ENCODE assay signal across 9 mouse cellular contexts in genomic region chr5:123035564-123035963, GRCm38 (mm10). TPM values are rescaled to one million over a fixed set of nuclear protein-coding genes. Genes with fewer than 3 reads are reported as not detected.
DNase-seq lines count a peak whose midpoint lies in the region; ATAC-seq and TF ChIP-seq lines count a peak whose summit lies in the region.
"Had no signal": no experiment of that assay in that cellular context is flagged by ENCODE, and none has a peak within 500 bp of the region (broad histone marks: within the 10 kb centered on the region; RNA-seq: fewer than 3 reads in every experiment).

No protein-coding gene starts in this region.

- no peaks in the 10 kb centered on the region for H3K36me3 ChIP-seq in ES-Bruce4 (ENCODE audit: control insufficient read depth, insufficient read depth, low read length, poor library complexity, severe bottlenecking)
- peaks cover 6% of the 10 kb centered on the region; the same call in 1 of the 2 replicates for H3K36me3 ChIP-seq in liver, postnatal 0 days (replicated peaks; ENCODE audit: insufficient read depth, low read length)
- no peaks in the 10 kb centered on the region; the same call in 1 of the 2 replicates for H3K36me3 ChIP-seq in hindbrain, postnatal 0 days (ENCODE audit: insufficient read depth, low read length)
- no peaks in the 10 kb centered on the region for H3K36me3 ChIP-seq in midbrain, embryonic 15.5 days (replicated peaks)

- TF ChIP-seq CTCF in ES-Bruce4 (IDR thresholded peaks at IDR 0.05; ENCODE audit: low read depth, low read length), result no peak
- TF ChIP-seq CTCF in liver, postnatal 0 days (IDR thresholded peaks at IDR 0.05; ENCODE audit: low read depth), result no peak
- TF ChIP-seq CTCF in hindbrain, postnatal 0 days (IDR thresholded peaks at IDR 0.05; ENCODE audit: low read depth), result no peak

- peak overlapping the region; percentile 55 for H3K4me2 ChIP-seq in liver, postnatal 0 days (ENCODE audit: low read depth, low read length)
- H3K4me2 ChIP-seq in hindbrain, postnatal 0 days (ENCODE audit: low read depth, low read length), result no peak overlapping the region
- no peak overlapping the region for H3K4me2 ChIP-seq in midbrain, embryonic 15.5 days

- H3K4me1 ChIP-seq in ES-Bruce4 (ENCODE audit: control insufficient read depth, insufficient read depth, low read length), result peaks cover 7% of the 10 kb centered on the region
- H3K4me1 ChIP-seq in liver, postnatal 0 days (ENCODE audit: insufficient read depth), result peaks cover 32% of the 10 kb centered on the region
- H3K4me1 ChIP-seq in hindbrain, postnatal 0 days (ENCODE audit: insufficient read depth, low read length), result peaks cover 3% of the 10 kb centered on the region; the same call in 1 of the 2 replicates
- peaks cover 6% of the 10 kb centered on the region; the same call in 1 of the 2 replicates for H3K4me1 ChIP-seq in midbrain, embryonic 15.5 days

- H3K4me3 ChIP-seq in ES-Bruce4 (ENCODE audit: low read depth, low read length), result no peak overlapping the region
- H3K4me3 ChIP-seq in liver, postnatal 0 days (ENCODE audit: low read depth, low read length), result no peak overlapping the region
- no peak overlapping the region for H3K4me3 ChIP-seq in hindbrain, postnatal 0 days (ENCODE audit: low read length)
- no peak overlapping the region for H3K4me3 ChIP-seq in midbrain, embryonic 15.5 days

- peak; percentile 76 for ATAC-seq in liver, postnatal 0 days
- no peak for ATAC-seq in hindbrain, postnatal 0 days
- no peak for ATAC-seq in activated CD4-positive, CD25-positive, alpha-beta regulatory T cell, adult 4 months
- no peak for ATAC-seq in midbrain, embryonic 15.5 days (replicated peaks)

- peak; percentile 85 for TF ChIP-seq EP300 in ES-Bruce4 (IDR thresholded peaks at IDR 0.05; ENCODE audit: insufficient read depth, low read depth, low read length)
- TF ChIP-seq EP300 in liver, postnatal 0 days (IDR thresholded peaks at IDR 0.05; ENCODE audit: low read depth), result peak; percentile 30; the same call in 1 of the 2 replicates

- peak; percentile 28 for DNase-seq in 416B (ENCODE audit: low read depth)
- peak; percentile 81 for DNase-seq in kidney, adult 18-20 months
- peak; percentile 61 for DNase-seq in liver, postnatal 0 days
- DNase-seq in hindbrain, postnatal 0 days (ENCODE audit: low spot score), result no peak
- DNase-seq: adrenal gland, postnatal 36 days; heart, postnatal 4 days had no signal

- no peak overlapping the region for H3K9ac ChIP-seq in ES-Bruce4 (ENCODE audit: low read depth, poor library complexity, severe bottlenecking)
- peak overlapping the region; percentile 27 for H3K9ac ChIP-seq in liver, postnatal 0 days (replicated peaks)
- no peak overlapping the region for H3K9ac ChIP-seq in hindbrain, postnatal 0 days (replicated peaks; ENCODE audit: low read length)
- H3K9ac ChIP-seq in midbrain, embryonic 15.5 days, result no peak overlapping the region

- TF ChIP-seq POLR2A in ES-Bruce4 (IDR thresholded peaks at IDR 0.05; ENCODE audit: insufficient read depth, low read length), result no peak

- 0 out of 2 replicates have a peak, but pooled peaks cover 3% of the 10 kb centered on the region for H3K9me3 ChIP-seq in ES-Bruce4 (replicated peaks; ENCODE audit: control insufficient read depth, insufficient read depth, low read length, poor library complexity, severe bottlenecking)
- no peaks in the 10 kb centered on the region for H3K9me3 ChIP-seq in liver, postnatal 0 days (ENCODE audit: low read length)
- H3K9me3 ChIP-seq in hindbrain, postnatal 0 days (ENCODE audit: low read length), result no peaks in the 10 kb centered on the region
- no peaks in the 10 kb centered on the region for H3K9me3 ChIP-seq in midbrain, embryonic 15.5 days

- peak overlapping the region; percentile 66 for H3K27ac ChIP-seq in ES-Bruce4 (ENCODE audit: insufficient read depth, low read length)
- peak overlapping the region; percentile 57 for H3K27ac ChIP-seq in liver, postnatal 0 days (ENCODE audit: low read depth)
- H3K27ac ChIP-seq in hindbrain, postnatal 0 days, result no peak overlapping the region
- no peak overlapping the region for H3K27ac ChIP-seq in midbrain, embryonic 15.5 days

- no peaks in the 10 kb centered on the region for H3K27me3 ChIP-seq in ES-Bruce4 (ENCODE audit: control insufficient read depth, insufficient read depth, low read length, poor library complexity, severe bottlenecking)
- no peaks in the 10 kb centered on the region for H3K27me3 ChIP-seq in liver, postnatal 0 days (ENCODE audit: insufficient read depth, low read length)
- no peaks in the 10 kb centered on the region for H3K27me3 ChIP-seq in hindbrain, postnatal 0 days (ENCODE audit: insufficient read depth, low read length)
- no peaks in the 10 kb centered on the region; the same call in 1 of the 2 replicates for H3K27me3 ChIP-seq in midbrain, embryonic 15.5 days (replicated peaks)

- 26% methylated on average over 6 of the region's 6 CpGs for WGBS in liver, postnatal 0 days (ENCODE audit: insufficient replicate concordance)
- WGBS in hindbrain, postnatal 0 days, result 25% methylated on average over 6 of the region's 6 CpGs
- WGBS in midbrain, embryonic 15.5 days, result 34% methylated on average over 6 of the region's 6 CpGs

RNA-seq across cellular contexts. Expression of gene Morn3, which starts 11.3 kb away (rescaled TPM):
- not detected in 2 replicates for polyA plus RNA-seq in ES-Bruce4 (2011; ENCODE audit: insufficient read depth, insufficient read length, low read depth, missing spikeins)
- polyA plus RNA-seq in liver, postnatal 0 days (2015; fragmentation: Nextera tagmentation; extraction: Ambion mirVana), result not detected in 2 replicates
- total RNA-seq in hindbrain, postnatal 0 days (2014; rRNA removed), result not detected in 2 replicates
- polyA plus RNA-seq in hindbrain, postnatal 0 days (2015; fragmentation: Nextera tagmentation; extraction: Ambion mirVana), result 0.64 and 0.87 TPM in 2 replicates
- 1 to 10 TPM; 3.2 to 4.9 TPM for polyA plus RNA-seq in activated CD4-positive, CD25-positive, alpha-beta regulatory T cell, adult 4 months (2017; shearing (Covaris generic))
- polyA plus RNA-seq in midbrain, embryonic 15.5 days (2015; fragmentation: Nextera tagmentation; extraction: Ambion mirVana), result 1.5 TPM in 1 of 2 replicates, not detected in the other
- total RNA-seq: adrenal gland, postnatal 36 days; heart, postnatal 4 days had no signal

RNA-seq across cellular contexts. Expression of gene Orai1, which starts 20.7 kb away (rescaled TPM):
- 12.7 and 13.3 TPM in 2 replicates for polyA plus RNA-seq in ES-Bruce4 (2011; ENCODE audit: insufficient read depth, insufficient read length, low read depth, missing spikeins)
- polyA plus RNA-seq in liver, postnatal 0 days (2015; fragmentation: Nextera tagmentation; extraction: Ambion mirVana), result 12.4 and 13.1 TPM in 2 replicates
- total RNA-seq in hindbrain, postnatal 0 days (2014; rRNA removed), result 20.9 and 27.2 TPM in 2 replicates
- polyA plus RNA-seq in hindbrain, postnatal 0 days (2015; fragmentation: Nextera tagmentation; extraction: Ambion mirVana), result 16.8 and 18.3 TPM in 2 replicates
- 1 to 10 TPM; 8.1 to 9.4 TPM for polyA plus RNA-seq in activated CD4-positive, CD25-positive, alpha-beta regulatory T cell, adult 4 months (2017; shearing (Covaris generic))
- 11.6 and 13.6 TPM in 2 replicates for polyA plus RNA-seq in midbrain, embryonic 15.5 days (2015; fragmentation: Nextera tagmentation; extraction: Ambion mirVana)

RNA-seq across cellular contexts. Expression of gene Tmem120b, which starts 32.7 kb away (rescaled TPM):
- 8.9 and 9.1 TPM in 2 replicates for polyA plus RNA-seq in ES-Bruce4 (2011; ENCODE audit: insufficient read depth, insufficient read length, low read depth, missing spikeins)
- 12.0 and 12.8 TPM in 2 replicates for polyA plus RNA-seq in liver, postnatal 0 days (2015; fragmentation: Nextera tagmentation; extraction: Ambion mirVana)
- 15.3 and 29.3 TPM in 2 replicates for total RNA-seq in hindbrain, postnatal 0 days (2014; rRNA removed)
- 17.7 and 19.6 TPM in 2 replicates for polyA plus RNA-seq in hindbrain, postnatal 0 days (2015; fragmentation: Nextera tagmentation; extraction: Ambion mirVana)
- 1 to 10 TPM; 2.2 to 2.3 TPM for polyA plus RNA-seq in activated CD4-positive, CD25-positive, alpha-beta regulatory T cell, adult 4 months (2017; shearing (Covaris generic))
- polyA plus RNA-seq in midbrain, embryonic 15.5 days (2015; fragmentation: Nextera tagmentation; extraction: Ambion mirVana), result 17.1 and 23.3 TPM in 2 replicates

RNA-seq across cellular contexts. Expression of gene Kdm2b, which starts 45.9 kb away (rescaled TPM):
- polyA plus RNA-seq in ES-Bruce4 (2011; ENCODE audit: insufficient read depth, insufficient read length, low read depth, missing spikeins), result 50.3 and 56.8 TPM in 2 replicates
- 7.6 and 8.3 TPM in 2 replicates for polyA plus RNA-seq in liver, postnatal 0 days (2015; fragmentation: Nextera tagmentation; extraction: Ambion mirVana)
- total RNA-seq in hindbrain, postnatal 0 days (2014; rRNA removed), result 75.7 and 87.3 TPM in 2 replicates
- 59.7 and 60.9 TPM in 2 replicates for polyA plus RNA-seq in hindbrain, postnatal 0 days (2015; fragmentation: Nextera tagmentation; extraction: Ambion mirVana)
- polyA plus RNA-seq in activated CD4-positive, CD25-positive, alpha-beta regulatory T cell, adult 4 months (2017; shearing (Covaris generic)), result 10 to 100 TPM; 28.2 to 43.2 TPM
- 115 and 123 TPM in 2 replicates for polyA plus RNA-seq in midbrain, embryonic 15.5 days (2015; fragmentation: Nextera tagmentation; extraction: Ambion mirVana)

Comparison
In these comparisons a context has a peak if more than half of its experiments do, and no peak if none do; other contexts are left out.
1. H3K27ac ChIP-seq: peak in ES-Bruce4 (single experiment) and liver, postnatal 0 days (single experiment); none in hindbrain, postnatal 0 days (single experiment) and midbrain, embryonic 15.5 days (single experiment).